Mouse (Mus musculus) layer of hippocampus, adult 9-11 months (tissue): Measurements from ENCODE around the gene Cbx3.

Source experiments
- DNase-seq: peaks from one replicate; pipeline ENCODE4 v3.0.0; 2022

Cbx3 gene

GRCm38 (mm10) chr6:51470311-51471178, at the start of gene Cbx3:
TSS of gene Cbx3 (plus strand) at chr6:51470360.
- peak; percentile 85 for DNase-seq

- DNase-seq = no peak
Measured at GRCm38 (mm10) chr6:51423466-51424122, 46.6 kb upstream of the Cbx3 start.

GRCm38 (mm10) chr6:51424537-51424936, 45.6 kb upstream of the Cbx3 start:
- no peak for DNase-seq

GRCm38 (mm10) chr6:51432535-51433397, 37.4 kb upstream of the Cbx3 start, which contains the start of gene Nfe2l3:
TSS of gene Nfe2l3 (plus strand) at chr6:51432670.
- peak; percentile 78 for DNase-seq

- no peak for DNase-seq
Measured at GRCm38 (mm10) chr6:51434270-51434669, 35.9 kb upstream of the Cbx3 start.

GRCm38 (mm10) chr6:51437665-51438064, 32.5 kb upstream of the Cbx3 start:
- no peak for DNase-seq

- no peak for DNase-seq
Measured at GRCm38 (mm10) chr6:51438826-51439330, 31.3 kb upstream of the Cbx3 start.

GRCm38 (mm10) chr6:51442191-51442835, 27.8 kb upstream of the Cbx3 start:
- no peak for DNase-seq

- no peak for DNase-seq
Measured at GRCm38 (mm10) chr6:51452927-51453503, 17.1 kb upstream of the Cbx3 start.

- DNase-seq = no peak
Measured at GRCm38 (mm10) chr6:51454949-51455348, 15.2 kb upstream of the Cbx3 start.

GRCm38 (mm10) chr6:51456198-51456597, 14.0 kb upstream of the Cbx3 start:
- DNase-seq = no peak

GRCm38 (mm10) chr6:51457283-51457682, 12.9 kb upstream of the Cbx3 start:
- no peak for DNase-seq

GRCm38 (mm10) chr6:51457770-51458387, 12.3 kb upstream of the Cbx3 start:
- no peak for DNase-seq

GRCm38 (mm10) chr6:51458925-51459312, 11.2 kb upstream of the Cbx3 start:
- DNase-seq = no peak

GRCm38 (mm10) chr6:51459313-51460020, 10.7 kb upstream of the Cbx3 start:
- no peak for DNase-seq

- no peak for DNase-seq
Measured at GRCm38 (mm10) chr6:51460021-51460360, 10.2 kb upstream of the Cbx3 start.

GRCm38 (mm10) chr6:51460363-51460762, 9.8 kb upstream of the Cbx3 start:
- no peak for DNase-seq

- no peak for DNase-seq
Measured at GRCm38 (mm10) chr6:51467649-51468048, 2.5 kb upstream of the Cbx3 start.

GRCm38 (mm10) chr6:51468891-51469561, 1.1 kb upstream of the Cbx3 start:
- peak; percentile 45 for DNase-seq

- peak; percentile 97 for DNase-seq
Measured at GRCm38 (mm10) chr6:51469715-51470310, 347 bp upstream of the Cbx3 start, which contains the start of gene Hnrnpa2b1. TSS of gene Hnrnpa2b1 (minus strand) at chr6:51469894.
